Mouse (Mus musculus) liver, embryonic 14.5 days (tissue): ENCODE data around the gene Fars2. TPM values are rescaled to one million over a fixed set of nuclear protein-coding genes. Genes with fewer than 3 reads are reported as not detected.

Experiments used
- ATAC-seq: fragments of 200-750 bp; cut with Nextera tagmentation; 2 replicates; pipeline ENCODE4 v1.8.0; 2017; ENCODE audit warnings: moderate number of reproducible peaks, mild to moderate bottlenecking, moderate library complexity; ENCODE audit not compliant: insufficient read depth
- DNase-seq, 3 experiments: peaks; one replicate each; pipeline ENCODE4 v3.0.0-alpha.2; 2012 to 2013; ENCODE audit warnings: low read depth in 3 of 3, low spot score in 3 of 3
- H3K27ac ChIP-seq: fragments of 300-500 bp; sonication (generic); 2 replicates; pipeline ENCODE4 v1.5.1; 2014; ENCODE audit warnings: moderate library complexity, mild to moderate bottlenecking, control low read depth, inconsistent platforms
- H3K27me3 ChIP-seq: fragments of 300-500 bp; sonication (generic); 2 replicates; pipeline ENCODE4 v1.6.1; 2014; ENCODE audit warnings: mild to moderate bottlenecking, low read length, moderate library complexity; ENCODE audit not compliant: control insufficient read depth, insufficient read depth
- H3K36me3 ChIP-seq: fragments of 300-500 bp; sonication (generic); replicated peaks from 2 replicates; pipeline ENCODE4 v1.6.1; 2014; ENCODE audit warnings: low read depth; ENCODE audit not compliant: control insufficient read depth, insufficient read depth
- H3K4me1 ChIP-seq, 2 experiments: fragments of 200-500 bp in 1 of 2; fragments of 300-500 bp in 1 of 2; sonication (generic) in 1 of 2; replicated peaks; 2 replicates each; pipeline ENCODE4 v1.6.1; 2012 to 2014; ENCODE audit warnings: antibody characterized with exemption in 1 of 2, inconsistent platforms in 1 of 2, low read length in 1 of 2; ENCODE audit not compliant: control insufficient read depth in 2 of 2, insufficient read depth in 2 of 2
- H3K4me2 ChIP-seq: fragments of 300-500 bp; sonication (generic); 2 replicates; pipeline ENCODE4 v1.6.1; 2014; ENCODE audit warnings: low read depth, mild to moderate bottlenecking, control low read depth, moderate library complexity
- H3K4me3 ChIP-seq, 2 experiments: fragments of 200-500 bp in 1 of 2; fragments of 300-500 bp in 1 of 2; sonication (generic) in 1 of 2; 2 replicates each; pipeline ENCODE4 v1.5.1; 2012 to 2014; ENCODE audit warnings: low read depth in 2 of 2, low read length in 2 of 2, mild to moderate bottlenecking in 2 of 2, control low read depth in 1 of 2, inconsistent platforms in 1 of 2, moderate library complexity in 1 of 2; ENCODE audit not compliant: insufficient read depth in 1 of 2
- H3K9ac ChIP-seq: fragments of 300-500 bp; sonication (generic); replicated peaks from 2 replicates; pipeline ENCODE4 v1.6.1; 2014; ENCODE audit warnings: mild to moderate bottlenecking, control low read depth, moderate library complexity
- H3K9me3 ChIP-seq: fragments of 300-500 bp; sonication (generic); 2 replicates; pipeline ENCODE4 v1.6.1; 2016; ENCODE audit warnings: low read length, mixed read lengths; ENCODE audit not compliant: control insufficient read depth
- CTCF ChIP-seq: IDR thresholded peaks from 2 replicates; pipeline ENCODE4 v1.5.1; 2016; ENCODE audit warnings: antibody characterized with exemption, low read depth, control low read depth
- EP300 ChIP-seq: IDR thresholded peaks from 2 replicates; pipeline ENCODE4 v1.6.1; 2016; ENCODE audit warnings: antibody characterized with exemption, low read depth
- WGBS: fragments of 180-500 bp; shearing (Covaris S2); extraction: QIAGEN DNeasy Blood & Tissue Kit; methylation state at CpG from one replicate; pipeline ENCODE4 v1.1.7; 2014; ENCODE audit not compliant: insufficient replicate concordance; 5-methylcytosine and 5-hydroxymethylcytosine counted together
- polyA plus RNA-seq, 2 experiments: library from polyadenylated mRNA; depleted of rRNA in 1 of 2; stranded (reverse) in 1 of 2; unstranded in 1 of 2; fragments of >200 nt; fragmentation: Nextera tagmentation in 1 of 2; extraction: Ambion mirVana in 1 of 2; gene quantifications; 2 replicates each; pipeline versions ENCODE4 v1.2.1 to v1.2.3; 2012 to 2014

The Fars2 gene
- polyA plus RNA-seq, 2 experiments = 18.8 to 23.0 TPM

DNA sequence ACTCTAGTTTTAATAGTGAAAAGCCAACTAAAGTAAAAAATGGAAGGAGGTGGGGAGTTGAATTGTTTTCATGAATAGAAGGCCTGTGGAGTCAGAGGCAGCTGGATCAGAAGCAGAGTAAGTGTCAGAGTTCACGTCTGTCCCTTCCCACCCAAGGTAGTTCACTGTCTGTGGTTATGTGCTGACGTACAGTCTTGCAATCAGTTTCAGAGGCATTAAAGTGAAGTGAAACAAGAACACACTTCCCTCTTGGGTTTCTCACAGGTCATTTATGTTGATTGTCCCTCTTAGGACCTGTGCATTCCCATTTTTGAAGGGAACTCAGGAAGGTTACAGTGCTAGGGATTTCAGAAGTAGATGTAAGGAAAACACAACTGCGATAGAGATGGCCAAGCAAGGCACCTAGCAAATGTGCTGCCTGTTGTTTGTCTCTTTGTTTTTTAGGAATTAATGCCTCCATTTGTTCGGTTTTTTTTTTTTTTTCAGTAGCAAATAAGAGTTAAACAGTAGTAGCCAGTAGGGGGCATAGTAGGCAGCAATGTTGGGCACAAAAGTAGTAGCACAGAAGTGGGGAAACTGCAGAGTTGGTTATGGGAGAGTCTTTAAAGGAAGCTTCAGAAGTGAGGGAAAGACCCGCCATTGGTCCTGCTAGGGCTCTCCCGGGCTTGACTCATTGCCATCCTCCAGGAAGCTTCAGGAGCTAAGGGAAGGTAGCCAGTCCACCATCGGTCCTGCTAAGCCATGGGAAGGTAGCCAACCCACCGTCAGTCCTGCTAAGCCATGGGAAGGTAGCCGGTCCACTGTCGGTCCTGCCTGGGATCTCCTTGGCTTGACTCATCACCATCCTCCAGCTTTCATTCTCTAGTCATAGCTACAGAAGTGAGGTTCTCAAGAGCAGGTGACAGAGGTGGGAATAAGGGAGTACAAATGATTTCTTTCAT is 197.9 kb downstream of the Fars2 start:
- TF ChIP-seq CTCF = peak; percentile 28; the same call in 1 of the 2 replicates
- TF ChIP-seq EP300 = no peak
- 76% methylated on average over 10 of the region's 10 CpGs for WGBS
- DNase-seq (no peak), ATAC-seq (no peak)
- Histone ChIP-seq H3K36me3 (no peaks in the 10 kb centered on the region), H3K9me3 (no peaks in the 10 kb centered on the region), H3K4me1 (no peaks in the 10 kb centered on the region), H3K4me2 (no peak overlapping the region), H3K9ac (no peak overlapping the region), H3K27ac (no peak overlapping the region), H3K27me3 (no peaks in the 10 kb centered on the region), H3K4me3 (no peak overlapping the region)

DNA sequence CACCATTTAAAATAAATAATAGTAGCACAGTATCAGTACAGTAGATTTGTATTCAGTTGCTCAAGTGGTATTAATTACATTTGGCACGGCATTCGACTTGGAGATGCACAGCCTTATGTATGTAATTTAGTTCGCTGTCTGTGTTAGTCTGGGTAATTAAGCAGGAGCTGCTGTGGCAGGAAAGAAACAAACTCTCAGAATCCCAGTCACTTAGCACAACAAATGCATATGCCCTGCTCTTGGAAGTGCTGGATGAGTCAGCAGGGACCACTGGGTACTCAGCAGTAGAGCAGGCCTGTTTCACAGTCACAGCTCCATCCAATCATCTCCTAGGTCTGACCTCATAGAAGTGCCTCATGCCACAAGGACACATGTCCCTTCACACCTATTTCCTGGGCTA is 200.6 kb downstream of the Fars2 start:
- Histone ChIP-seq H3K4me3 (no peak overlapping the region), H3K27ac (no peak overlapping the region), H3K9ac (no peak overlapping the region), H3K36me3 (no peaks in the 10 kb centered on the region), H3K27me3 (no peaks in the 10 kb centered on the region), H3K4me2 (no peak overlapping the region), H3K4me1 (no peaks in the 10 kb centered on the region), H3K9me3 (no peaks in the 10 kb centered on the region)
- TF ChIP-seq EP300 = no peak
- TF ChIP-seq CTCF = no peak
- ATAC-seq (no peak), DNase-seq (no peak)
- 82% methylated on average over 3 of the region's 3 CpGs for WGBS

DNA sequence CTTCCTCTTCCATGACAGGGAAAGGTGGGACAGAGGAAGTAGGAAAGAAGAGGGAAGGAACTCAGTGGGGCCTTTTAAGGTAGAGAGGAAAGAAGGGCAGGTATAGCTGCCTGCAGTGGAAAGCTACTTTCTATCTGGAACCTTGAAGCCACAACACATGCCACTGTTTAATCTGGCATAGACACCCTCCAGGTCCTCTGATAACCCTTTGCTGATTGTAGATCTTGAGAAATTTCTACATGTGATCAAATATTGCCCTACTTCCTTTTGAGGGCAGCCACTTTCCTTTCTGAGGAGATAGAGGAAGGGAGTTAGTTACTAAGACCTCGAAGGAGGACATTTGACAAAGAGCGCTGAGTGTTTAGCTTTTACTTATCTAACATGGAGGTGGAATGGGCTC is 207.4 kb downstream of the Fars2 start:
- Histone ChIP-seq H3K36me3 (no peaks in the 10 kb centered on the region), H3K27me3 (no peaks in the 10 kb centered on the region), H3K4me3 (no peak overlapping the region), H3K4me2 (no peak overlapping the region), H3K27ac (no peak overlapping the region), H3K4me1 (peaks cover 0 to under 1% of the 10 kb centered on the region in 2 experiments; a peak in 1 of 4 replicates), H3K9ac (no peak overlapping the region), H3K9me3 (no peaks in the 10 kb centered on the region)
- ATAC-seq = no peak
- TF ChIP-seq EP300 = no peak
- no peak for TF ChIP-seq CTCF
- 35% methylated on average over 2 of the region's 2 CpGs for WGBS
- DNase-seq = no peak

DNA sequence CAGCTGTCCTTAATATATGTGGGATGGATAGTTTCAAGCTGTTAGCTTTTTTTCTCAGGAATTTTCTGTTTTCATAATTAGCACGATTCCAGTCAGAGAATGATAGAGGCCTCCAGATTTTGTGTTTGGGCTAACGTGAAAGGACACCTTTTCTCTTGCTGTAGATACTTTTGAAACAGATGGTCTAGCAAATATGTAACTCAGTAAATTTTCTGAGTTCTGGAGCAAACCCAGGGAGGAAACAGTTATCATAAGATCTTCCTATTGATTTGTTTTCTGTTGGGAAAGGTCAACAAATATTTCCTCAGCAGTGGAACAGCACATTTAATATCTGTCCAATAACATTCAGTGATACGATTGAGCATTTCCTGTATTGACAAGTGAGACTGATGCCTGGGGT is 209.3 kb downstream of the Fars2 start:
- H3K9ac ChIP-seq = no peak overlapping the region
- ATAC-seq = no peak
- no peaks in the 10 kb centered on the region for H3K27me3 ChIP-seq
- H3K4me3 ChIP-seq = no peak overlapping the region
- peaks cover 0 to 4% of the 10 kb centered on the region in 2 experiments; a peak in 1 of 4 replicates for H3K4me1 ChIP-seq
- DNase-seq = no peak
- H3K36me3 ChIP-seq = no peaks in the 10 kb centered on the region
- WGBS = 71% methylated on average over 3 of the region's 3 CpGs
- no peaks in the 10 kb centered on the region for H3K9me3 ChIP-seq
- no peak overlapping the region for H3K27ac ChIP-seq
- TF ChIP-seq EP300 = no peak
- no peak for TF ChIP-seq CTCF
- no peak overlapping the region for H3K4me2 ChIP-seq

DNA sequence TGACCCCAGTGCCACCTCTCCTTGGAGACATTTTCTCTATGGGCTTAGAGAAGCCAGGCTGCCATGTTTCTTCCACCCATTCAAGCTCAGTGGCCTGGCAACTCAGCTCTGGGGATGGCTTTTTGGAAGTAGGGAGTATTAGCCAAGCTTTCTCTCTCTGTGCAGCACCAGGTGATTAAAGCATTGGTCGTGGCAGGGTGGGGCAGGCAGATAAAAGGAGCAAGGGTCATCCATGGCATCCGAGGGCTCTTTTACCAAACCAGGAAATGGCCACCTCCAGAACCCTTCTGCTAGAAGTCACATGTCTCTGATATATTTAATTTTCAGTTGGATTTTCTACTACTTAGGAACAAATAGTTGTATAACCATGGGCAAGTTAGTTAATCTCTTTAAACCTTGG is 212.7 kb downstream of the Fars2 start:
- ATAC-seq = no peak
- no peaks in the 10 kb centered on the region for H3K36me3 ChIP-seq
- WGBS = 53% methylated on average over 2 of the region's 2 CpGs
- H3K4me3 ChIP-seq = no peak overlapping the region
- no peak for TF ChIP-seq EP300
- TF ChIP-seq CTCF = no peak
- H3K4me1 ChIP-seq = peaks cover 3 to 8% of the 10 kb centered on the region in 2 experiments; a peak in 3 of 4 replicates
- no peak overlapping the region for H3K9ac ChIP-seq
- H3K9me3 ChIP-seq = no peaks in the 10 kb centered on the region
- H3K27ac ChIP-seq = no peak overlapping the region
- no peaks in the 10 kb centered on the region for H3K27me3 ChIP-seq
- no peak overlapping the region for H3K4me2 ChIP-seq
- no peak for DNase-seq
